Mouse (Mus musculus): Measurements from ENCODE around the gene Syne1.
A peak's percentile ranks its signal among the peaks of the same experiment; 100 is the strongest.

Gene Syne1

DNA sequence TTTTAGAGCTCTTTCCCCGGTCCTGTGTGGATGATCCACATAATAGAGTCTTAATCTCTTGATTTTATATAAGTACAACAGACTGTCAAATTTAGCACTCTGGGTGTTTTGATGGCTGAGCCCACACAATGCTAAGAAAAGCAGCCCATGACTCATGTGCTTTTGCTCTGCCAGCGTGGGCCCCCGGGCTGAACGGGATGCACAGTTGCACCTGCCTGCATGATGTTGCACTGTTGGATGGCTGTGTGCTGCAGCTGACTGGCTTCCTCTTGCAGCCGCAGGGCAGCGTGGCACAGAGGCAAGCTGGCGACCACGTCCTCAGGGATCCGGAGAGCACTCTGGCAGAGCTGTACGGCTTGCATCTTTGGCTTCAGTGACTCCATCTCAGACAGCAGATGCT lies 347.4 kb downstream of the Syne1 start:
- no peak for DNase-seq (ENCODE audit: low read depth)

DNA sequence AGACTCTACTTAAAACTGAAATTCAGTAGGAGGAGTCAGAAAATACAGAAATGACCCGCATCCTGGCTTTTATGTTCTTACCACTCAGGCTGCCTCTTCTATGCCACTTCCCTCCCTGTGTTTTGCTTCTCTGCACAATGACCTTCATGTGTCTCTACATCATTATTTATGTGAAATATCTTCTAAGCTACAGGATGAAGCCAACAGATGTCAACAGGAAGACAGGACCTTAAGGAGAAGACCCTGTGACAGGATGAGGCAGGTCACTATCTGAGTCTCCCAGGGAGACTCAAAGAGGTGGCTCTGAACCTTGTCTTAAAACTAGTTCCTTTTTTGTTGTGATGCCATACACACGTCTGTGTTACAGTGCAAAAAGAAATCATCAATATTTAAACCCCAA lies 353.9 kb downstream of the Syne1 start:
- DNase-seq (ENCODE audit: low read depth), result no peak

GRCm38 (mm10) chr10:5196267-5196666 lies 355.0 kb downstream of the Syne1 start:
- no peak for DNase-seq (ENCODE audit: low read depth)

DNA sequence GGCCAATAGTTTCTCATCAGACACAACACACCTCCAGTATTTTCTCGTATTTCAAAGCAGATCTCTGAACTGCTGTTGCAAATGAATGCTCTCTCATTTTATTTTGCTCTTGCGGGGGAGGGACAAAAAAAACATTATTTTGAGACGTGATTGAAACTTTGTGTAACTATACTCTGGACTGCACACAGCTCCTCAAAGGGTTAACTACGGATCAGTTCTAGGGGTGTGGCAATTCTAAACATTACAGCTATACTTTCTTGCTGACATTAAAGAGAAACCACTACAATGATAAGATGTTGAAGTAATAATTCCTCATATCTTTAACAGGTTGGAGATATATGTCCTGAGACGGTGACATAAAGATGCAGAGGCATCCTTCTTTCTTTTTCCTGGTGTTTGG lies 356.0 kb downstream of the Syne1 start:
- no peak for DNase-seq (ENCODE audit: low read depth)

- no peak for DNase-seq (ENCODE audit: low read depth)
Measured at GRCm38 (mm10) chr10:5194671-5195234, 356.5 kb downstream of the Syne1 start.

DNA sequence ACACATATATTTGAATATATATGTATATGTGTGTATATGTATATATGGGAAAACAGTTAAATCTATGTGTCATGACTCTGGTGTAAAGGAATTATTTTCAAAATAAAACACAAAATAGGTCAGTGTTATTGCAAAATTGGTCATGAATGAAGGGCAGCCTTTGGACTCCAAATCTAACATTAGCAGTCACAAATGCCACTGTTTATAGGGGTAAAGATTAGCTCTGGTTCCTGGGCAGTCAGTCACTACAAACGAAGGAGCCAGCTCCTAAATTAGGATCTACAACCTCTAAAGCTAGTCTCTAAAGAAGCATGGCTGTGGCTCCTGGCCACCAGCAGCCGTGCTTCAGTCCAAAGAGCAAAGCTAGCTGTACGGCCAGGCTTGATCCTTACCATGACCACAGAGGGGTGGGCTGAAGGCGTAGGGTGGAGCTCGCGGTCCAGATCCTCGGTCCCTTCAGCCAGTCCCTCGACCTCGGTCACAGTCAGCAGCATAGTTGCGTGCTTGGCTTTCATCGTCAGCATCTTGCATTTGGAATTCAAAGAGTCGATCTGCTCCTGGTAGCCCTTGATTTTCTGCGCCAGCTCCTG lies 357.1 kb downstream of the Syne1 start:
- DNase-seq (ENCODE audit: low read depth), result no peak

GRCm38 (mm10) chr10:5192861-5193490 lies 358.3 kb downstream of the Syne1 start:
- DNase-seq (ENCODE audit: low read depth), result no peak

DNA sequence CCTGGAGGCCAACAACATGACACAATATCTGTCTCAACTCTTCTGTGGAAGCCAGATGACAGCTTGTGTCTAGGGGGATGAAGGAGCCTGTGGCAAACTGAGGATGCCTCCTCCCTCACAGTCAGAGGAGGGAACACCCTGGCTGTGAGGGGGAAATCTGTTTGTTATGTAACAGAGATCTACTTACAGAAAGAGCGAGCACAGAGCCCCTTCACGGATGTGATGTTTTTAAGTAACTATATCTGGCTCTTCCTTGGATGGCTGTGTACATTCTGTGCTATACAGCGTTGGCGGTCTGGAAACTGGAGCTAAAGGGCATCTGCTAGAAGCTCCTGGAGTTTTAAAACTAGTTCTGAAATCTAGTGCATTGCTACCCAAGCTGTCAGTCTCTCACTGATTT lies 360.5 kb downstream of the Syne1 start:
- DNase-seq (ENCODE audit: low read depth), result no peak

DNA sequence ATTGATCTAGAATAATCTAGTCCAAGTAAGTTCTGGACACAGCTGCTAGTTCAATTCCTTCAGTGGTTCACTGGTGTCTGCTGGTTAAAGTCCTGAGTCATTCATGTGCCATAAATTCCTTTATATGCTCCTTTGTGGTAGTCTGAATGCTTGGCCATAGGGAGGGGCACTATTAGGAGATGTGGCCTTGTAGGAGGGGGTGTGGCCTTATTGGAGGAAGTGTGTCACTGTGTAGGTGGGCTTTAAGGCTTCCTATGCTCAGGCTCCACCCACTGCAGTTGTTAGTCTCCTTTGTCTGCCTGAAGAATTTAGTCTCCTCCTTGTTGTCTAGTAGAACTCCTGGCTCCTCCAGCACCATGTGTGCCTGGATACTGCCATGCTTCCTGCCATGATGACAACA lies 362.4 kb downstream of the Syne1 start:
- DNase-seq (ENCODE audit: low read depth), result no peak

DNA sequence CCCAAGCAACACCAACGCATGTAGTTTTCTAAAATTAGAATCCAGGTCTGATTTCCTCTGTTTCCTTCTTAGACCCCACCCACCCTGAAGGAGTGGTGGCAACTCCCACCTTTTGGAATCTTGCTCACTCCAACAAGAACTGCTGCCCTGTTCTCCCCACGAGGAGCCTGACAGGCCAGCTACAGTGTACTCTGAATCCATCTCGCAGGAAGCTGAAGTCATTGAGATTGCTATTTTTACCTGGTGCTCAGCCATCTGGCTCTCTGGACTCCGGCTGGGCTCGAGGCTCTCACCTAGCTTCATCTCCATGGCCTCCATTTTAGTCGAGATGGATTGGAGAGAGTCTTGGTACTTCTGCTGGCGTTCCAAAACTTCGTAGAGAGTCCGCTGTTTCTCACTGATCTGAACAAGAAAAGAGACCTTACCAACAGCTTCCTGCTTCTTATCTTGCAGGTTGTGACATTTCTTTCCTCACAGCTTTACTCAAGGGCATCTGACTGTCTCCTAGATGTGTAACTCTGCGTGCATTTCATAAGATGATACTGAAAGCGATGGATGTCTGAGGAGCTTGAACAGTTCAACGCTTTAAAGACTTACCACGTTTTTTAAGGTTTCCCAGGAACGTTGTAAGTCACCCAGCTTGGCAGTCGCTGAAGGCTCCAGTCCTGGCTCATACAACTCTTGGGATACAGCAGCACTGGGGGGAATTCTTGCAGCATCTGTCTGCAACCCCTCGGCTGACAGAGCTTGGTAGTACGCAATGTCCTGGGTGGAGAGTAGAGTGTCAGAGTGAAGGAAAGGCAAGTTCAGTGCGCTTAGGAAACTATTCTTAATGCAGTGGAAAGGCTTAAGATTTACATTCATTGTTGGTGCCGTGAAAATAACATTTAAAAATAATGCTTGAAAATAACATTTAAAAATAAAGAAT lies 365.9 kb downstream of the Syne1 start:
- DNase-seq (ENCODE audit: low read depth), result no peak

GRCm38 (mm10) chr10:5181771-5182176 lies 369.5 kb downstream of the Syne1 start:
- no peak for DNase-seq (ENCODE audit: low read depth)

GRCm38 (mm10) chr10:5179891-5180290 lies 371.4 kb downstream of the Syne1 start:
- no peak for DNase-seq (ENCODE audit: low read depth)

- no peak for DNase-seq (ENCODE audit: low read depth)
Measured at GRCm38 (mm10) chr10:5177446-5178015, 373.8 kb downstream of the Syne1 start.

- no peak for DNase-seq (ENCODE audit: low read depth)
Measured at GRCm38 (mm10) chr10:5176371-5176770, 374.9 kb downstream of the Syne1 start.

GRCm38 (mm10) chr10:5170425-5170824 lies 380.9 kb downstream of the Syne1 start:
- DNase-seq (ENCODE audit: low read depth), result no peak

GRCm38 (mm10) chr10:5167481-5167880 lies 383.8 kb downstream of the Syne1 start:
- DNase-seq (ENCODE audit: low read depth), result no peak

DNA sequence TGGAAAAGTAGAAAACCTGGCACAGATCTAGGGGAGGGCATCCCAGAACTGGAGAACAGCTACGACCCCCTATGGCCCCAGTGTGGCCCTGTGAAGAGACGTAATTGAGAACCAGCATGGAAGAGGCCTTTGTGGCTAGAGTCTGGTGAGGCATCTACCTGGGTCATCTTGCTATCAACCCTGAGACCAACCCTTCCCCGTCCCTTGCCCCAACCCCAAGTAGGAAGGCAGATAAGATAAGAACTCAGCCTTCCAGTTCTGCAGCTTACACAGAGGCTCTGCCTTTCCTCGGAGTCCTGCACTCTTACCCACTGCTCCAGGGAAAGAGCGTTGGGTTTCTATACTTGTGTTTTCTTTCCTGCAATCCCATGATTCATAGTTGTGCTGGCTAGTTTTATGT lies 385.8 kb downstream of the Syne1 start:
- no peak for DNase-seq (ENCODE audit: low read depth)

GRCm38 (mm10) chr10:5163770-5164169 lies 387.5 kb downstream of the Syne1 start:
- no peak for DNase-seq (ENCODE audit: low read depth)

DNA sequence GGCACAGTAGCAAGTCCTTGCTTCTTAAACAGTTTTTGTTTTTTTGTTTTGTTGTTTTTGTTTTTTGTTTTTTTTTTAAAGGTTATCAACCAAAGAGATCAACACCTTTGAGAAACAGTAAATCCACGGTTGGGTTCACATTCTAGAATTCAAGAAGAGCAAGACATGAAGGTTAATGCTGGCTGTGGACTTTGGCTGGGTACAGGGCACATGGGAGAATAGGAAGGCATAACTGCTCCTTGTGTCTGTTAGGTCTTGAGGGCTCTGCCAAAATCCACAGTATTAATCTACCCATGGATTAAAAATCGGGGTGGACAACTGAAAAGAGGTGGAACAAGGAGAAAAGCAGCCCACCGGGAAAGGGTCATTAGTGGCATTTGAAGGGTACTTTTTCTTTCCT lies 388.0 kb downstream of the Syne1 start:
- DNase-seq (ENCODE audit: low read depth), result no peak

GRCm38 (mm10) chr10:5161394-5161872 lies 389.8 kb downstream of the Syne1 start:
- DNase-seq (ENCODE audit: low read depth), result peak; percentile 51

- no peak for DNase-seq (ENCODE audit: low read depth)
Measured at GRCm38 (mm10) chr10:5159679-5160078, 391.6 kb downstream of the Syne1 start.

DNA sequence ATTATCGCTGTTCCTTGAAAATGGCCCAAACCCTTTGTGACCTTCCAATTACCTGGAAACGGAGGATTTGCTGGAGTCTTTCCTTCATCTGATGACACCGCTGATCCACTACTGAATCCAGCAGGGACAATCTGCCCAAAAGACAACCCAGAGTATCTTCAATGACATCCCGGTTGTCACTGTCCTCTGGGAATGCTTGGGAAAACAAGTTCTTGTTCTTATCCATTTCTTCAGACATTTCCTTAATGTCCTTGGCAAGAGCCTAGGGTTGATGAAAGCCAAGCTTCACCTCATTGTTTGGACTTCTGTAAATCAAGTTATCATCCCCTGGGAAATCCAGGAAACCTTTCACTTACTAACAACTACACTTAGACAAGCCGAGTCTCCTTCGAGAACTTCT lies 398.2 kb downstream of the Syne1 start:
- no peak for DNase-seq (ENCODE audit: low read depth)
